Mouse (Mus musculus): Measurements from ENCODE around the gene Gls.

GRCm38 (mm10) chr1:52248899-52249556 is 16.0 kb upstream of the Gls start:
- no peak for TF ChIP-seq CTCF (IDR thresholded peaks at IDR 0.05; ENCODE audit: low read depth, low read length)
- TF ChIP-seq POLR2A (IDR thresholded peaks at IDR 0.05; ENCODE audit: borderline replicate concordance, low read depth, low read length): no peak
